Mouse (Mus musculus) adrenal gland, postnatal 0 days (tissue): Measurements from ENCODE around the gene Lrr1. TPM values are rescaled to one million over a fixed set of nuclear protein-coding genes. Genes with fewer than 3 reads are reported as not detected.

ENCODE experiments used
- microRNA-seq: library from miRNA; unstranded; fragments of <30 nt; microRNA quantifications from one replicate; pipeline ENCODE4, GENCODE M21; 2016; ENCODE audit warnings: borderline replicate concordance; ENCODE audit not compliant: insufficient number of aligned reads
- polyA plus RNA-seq: library from polyadenylated mRNA; unstranded; fragments of >200 nt; fragmentation: Nextera tagmentation; extraction: Ambion mirVana; gene quantifications from 2 replicates; pipeline ENCODE4 v1.2.1, GENCODE M21; 2015

Gene Lrr1
- 7.7 and 9.0 TPM in 2 replicates for polyA plus RNA-seq

GRCm38 (mm10) chr12:69168461-69169106 lies at the start of gene Lrr1:
Gene Lrr1 (plus strand): TSS chr12:69168814.

GRCm38 (mm10) chr12:69158765-69159577 lies 9.6 kb upstream of the Lrr1 start, which contains the start of gene Rps29:
Gene Rps29 (minus strand): TSS chr12:69159186.

GRCm38 (mm10) chr12:69183583-69184308 lies 15.1 kb downstream of the Lrr1 start, which contains the start of the genes Rpl36al and Mgat2:
Gene Rpl36al (minus strand): TSS chr12:69184083.
Gene Mgat2 (plus strand): TSS chr12:69184157.

GRCm38 (mm10) chr12:69196444-69197377 lies 28.1 kb downstream of the Lrr1 start, which contains the start of gene Gm49383:
Gene Gm49383 (minus strand): TSS chr12:69197104.

GRCm38 (mm10) chr12:69198164-69198535 lies 29.5 kb downstream of the Lrr1 start, which contains the start of gene Dnaaf2:
Gene Dnaaf2 (minus strand): TSS chr12:69198429.

GRCm38 (mm10) chr12:69204052-69204833 lies 35.6 kb downstream of the Lrr1 start, which contains the start of gene Gm49384:
Gene Gm49384 (minus strand): TSS chr12:69204267.

GRCm38 (mm10) chr12:69227776-69228466 lies 59.3 kb downstream of the Lrr1 start, which contains the start of gene Pole2:
Gene Pole2 (minus strand): TSS chr12:69228195.

Small RNA genes within 50 kb of the gene (microRNA-seq; reads per million reads assigned to microRNA genes)
- gene Gm47287 = not detected
- gene Gm47295 = not detected

Other genes starting within 250 kb of the Lrr1 start
- 2,181 and 2,681 TPM in 2 replicates for gene Rps29, start 9.6 kb upstream of the Lrr1 start, polyA plus RNA-seq
- gene Rpl36al, start 15.3 kb downstream of the Lrr1 start, polyA plus RNA-seq = 1,088 and 1,116 TPM in 2 replicates
- gene Mgat2, start 15.3 kb downstream of the Lrr1 start, polyA plus RNA-seq = 66.5 and 81.9 TPM in 2 replicates
- 8.2 and 10.2 TPM in 2 replicates for gene Gm49383, start 28.3 kb downstream of the Lrr1 start, polyA plus RNA-seq
- gene Dnaaf2, start 29.6 kb downstream of the Lrr1 start, polyA plus RNA-seq = 3.0 and 7.4 TPM in 2 replicates
- gene Gm49384, start 35.5 kb downstream of the Lrr1 start, polyA plus RNA-seq = 6.6 and 8.1 TPM in 2 replicates
- gene Pole2, start 59.4 kb downstream of the Lrr1 start, polyA plus RNA-seq = 8.6 and 11.1 TPM in 2 replicates
- gene Klhdc1, start 72.4 kb downstream of the Lrr1 start, polyA plus RNA-seq = 37.6 and 40.8 TPM in 2 replicates
- 135 and 144 TPM in 2 replicates for gene Klhdc2, start 127.9 kb downstream of the Lrr1 start, polyA plus RNA-seq
- 49.3 and 77.3 TPM in 2 replicates for gene Nemf, start 188.4 kb downstream of the Lrr1 start, polyA plus RNA-seq
- 82.0 and 82.7 TPM in 2 replicates for gene Arf6, start 203.3 kb downstream of the Lrr1 start, polyA plus RNA-seq
- 1.4 and 1.9 TPM in 2 replicates for gene Gm9887, start 203.6 kb downstream of the Lrr1 start, polyA plus RNA-seq